Mouse (Mus musculus) liver, postnatal 0 days (tissue): Measurements from ENCODE around the gene Mafb. TPM values are rescaled to one million over a fixed set of nuclear protein-coding genes. Genes with fewer than 3 reads are reported as not detected.

Source experiments
- ATAC-seq: fragments of 200-750 bp; cut with Nextera tagmentation; 2 replicates; pipeline ENCODE4 v1.8.0; 2017; ENCODE audit warnings: mild to moderate bottlenecking, moderate library complexity
- DNase-seq: peaks from one replicate; pipeline ENCODE4 v3.0.0-alpha.2; 2016
- H3K27ac ChIP-seq: fragments of 300-500 bp; sonication (generic); 2 replicates; pipeline ENCODE4 v1.5.1; 2014; ENCODE audit warnings: antibody characterized with exemption, moderate library complexity, mild to moderate bottlenecking, low read depth
- H3K27me3 ChIP-seq: fragments of 300-500 bp; sonication (generic); 2 replicates; pipeline ENCODE4 v1.6.1; 2014; ENCODE audit warnings: low read length, control low read depth, mixed read lengths; ENCODE audit not compliant: insufficient read depth
- H3K36me3 ChIP-seq: fragments of 300-500 bp; sonication (generic); replicated peaks from 2 replicates; pipeline ENCODE4 v1.6.1; 2014; ENCODE audit warnings: mild to moderate bottlenecking, control low read depth, low read length, moderate library complexity, mixed read lengths; ENCODE audit not compliant: insufficient read depth
- H3K4me1 ChIP-seq: fragments of 300-500 bp; sonication (generic); 2 replicates; pipeline ENCODE4 v1.6.1; 2014; ENCODE audit warnings: antibody characterized with exemption, mild to moderate bottlenecking, control low read depth; ENCODE audit not compliant: insufficient read depth
- H3K4me2 ChIP-seq: fragments of 300-500 bp; sonication (generic); 2 replicates; pipeline ENCODE4 v1.6.1; 2014; ENCODE audit warnings: low read depth, mild to moderate bottlenecking, low read length, moderate library complexity, mixed read lengths
- H3K4me3 ChIP-seq: fragments of 300-500 bp; sonication (generic); 2 replicates; pipeline ENCODE4 v1.5.1; 2014; ENCODE audit warnings: low read depth, low read length
- H3K9ac ChIP-seq: fragments of 300-500 bp; sonication (generic); replicated peaks from 2 replicates; pipeline ENCODE4 v1.6.1; 2014; ENCODE audit warnings: mild to moderate bottlenecking, moderate library complexity
- H3K9me3 ChIP-seq: fragments of 300-500 bp; sonication (generic); 2 replicates; pipeline ENCODE4 v1.6.1; 2016; ENCODE audit warnings: mild to moderate bottlenecking, control low read depth, low read length, mixed read lengths
- CTCF ChIP-seq: sonication (generic); IDR thresholded peaks from 2 replicates; pipeline ENCODE4 v1.5.1; 2016; ENCODE audit warnings: antibody characterized with exemption, low read depth
- EP300 ChIP-seq: IDR thresholded peaks from 2 replicates; pipeline ENCODE4 v1.6.1; 2016; ENCODE audit warnings: antibody characterized with exemption, low read depth, mild to moderate bottlenecking
- WGBS: fragments of 180-500 bp; shearing (Covaris S2); extraction: QIAGEN DNeasy Blood & Tissue Kit; methylation state at CpG from one replicate; pipeline ENCODE4 v1.1.7; 2014; ENCODE audit not compliant: insufficient replicate concordance; 5-methylcytosine and 5-hydroxymethylcytosine counted together
- polyA plus RNA-seq: library from polyadenylated mRNA; unstranded; fragments of >200 nt; fragmentation: Nextera tagmentation; extraction: Ambion mirVana; gene quantifications from 2 replicates; pipeline ENCODE4 v1.2.1, GENCODE M21; 2015

The Mafb gene
- polyA plus RNA-seq, result 9.2 and 11.6 TPM in 2 replicates

DNA sequence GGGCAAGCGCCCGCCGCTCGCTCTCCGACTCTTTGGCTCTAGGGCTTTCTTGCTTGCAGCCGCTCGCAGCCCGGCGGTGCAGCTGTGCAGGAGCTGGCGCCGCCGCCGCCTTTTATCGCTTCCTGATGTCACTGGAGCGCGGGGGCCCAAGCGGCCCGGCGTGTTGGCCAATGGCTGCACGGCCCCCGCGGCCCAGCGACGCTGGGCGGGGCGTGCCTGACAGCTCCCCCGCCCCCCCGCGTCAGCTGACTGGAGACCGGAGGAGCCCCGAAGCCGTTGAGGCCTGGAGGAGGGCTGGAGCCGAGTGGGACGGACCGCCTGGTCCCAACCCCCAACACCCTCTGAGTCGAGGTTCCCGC lies at the start of gene Mafb:
TSS of gene Mafb (minus strand) at position 86 of the 359 bp plus-strand sequence.
- H3K4me3 ChIP-seq, result peak within 1 kb of the TSS; percentile 55
- H3K4me2 ChIP-seq, result peak within 1 kb of the TSS; percentile 87
- peak within 1 kb of the TSS; percentile 75 for H3K27ac ChIP-seq
- H3K9me3 ChIP-seq, result no peaks in the 10 kb centered on the region
- no peaks in the 10 kb centered on the region for H3K36me3 ChIP-seq
- WGBS, result 1% methylated on average over 37 of the region's 37 CpGs
- peaks cover 5% of the 10 kb centered on the region for H3K4me1 ChIP-seq
- peak within 1 kb of the TSS; percentile 61 for H3K9ac ChIP-seq
- TF ChIP-seq CTCF, result no peak
- no peak for TF ChIP-seq EP300
- H3K27me3 ChIP-seq, result peaks cover 87% of the 10 kb centered on the region
- DNase-seq, result peak; percentile 87
- ATAC-seq, result peak; percentile 83

DNA sequence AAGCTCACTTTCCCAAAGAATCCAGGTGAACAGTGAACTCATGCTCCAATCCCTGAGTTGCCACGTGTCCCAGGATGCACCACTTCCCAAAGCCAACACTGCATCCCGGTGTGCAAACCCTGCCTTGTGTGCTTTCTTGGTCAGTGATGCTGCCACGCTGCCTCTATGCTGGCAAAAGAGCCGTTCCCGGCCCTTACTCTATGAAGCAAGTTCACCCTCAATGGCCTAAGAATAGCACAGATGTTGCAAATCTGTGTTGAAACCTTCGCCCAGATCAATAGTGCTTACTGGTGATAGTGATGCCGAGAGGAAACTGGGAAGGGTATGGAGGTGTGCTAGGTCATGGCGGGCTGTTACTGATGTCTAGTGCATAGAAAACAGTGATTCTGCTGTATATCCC lies 48.3 kb upstream of the Mafb start:
- WGBS, result 58% methylated on average over 8 of the region's 8 CpGs
- DNase-seq (peak; percentile 55), ATAC-seq (peak; percentile 95)
- no peaks in the 10 kb centered on the region for H3K9me3 ChIP-seq
- no peak overlapping the region for H3K27ac ChIP-seq
- no peaks in the 10 kb centered on the region for H3K36me3 ChIP-seq
- no peak overlapping the region for H3K4me2 ChIP-seq
- no peaks in the 10 kb centered on the region; the same call in 1 of the 2 replicates for H3K4me1 ChIP-seq
- no peak overlapping the region for H3K9ac ChIP-seq
- no peaks in the 10 kb centered on the region for H3K27me3 ChIP-seq
- TF ChIP-seq CTCF (no peak), EP300 (no peak)
- H3K4me3 ChIP-seq, result no peak overlapping the region

DNA sequence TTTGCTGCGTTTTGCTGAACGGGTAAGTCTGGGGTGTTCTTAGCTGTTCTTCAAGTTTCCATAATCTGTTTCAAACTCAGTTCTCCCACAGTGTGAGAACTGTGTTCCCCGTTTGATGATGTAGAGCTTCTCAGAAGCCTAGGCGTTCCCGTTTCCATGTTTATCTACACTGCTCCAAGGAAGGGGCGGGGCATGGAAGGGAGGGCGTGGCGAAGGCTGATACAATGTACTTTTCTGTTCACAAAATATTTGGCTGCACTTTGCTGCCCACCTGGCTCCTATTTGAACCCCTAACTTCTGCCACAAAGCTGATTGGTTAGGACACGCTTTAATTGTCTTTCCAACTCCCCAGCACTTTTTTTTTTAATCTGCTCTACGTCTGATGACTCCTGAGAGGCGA lies 47.9 kb upstream of the Mafb start:
- TF ChIP-seq EP300 (no peak), CTCF (no peak)
- DNase-seq, result no peak
- no peaks in the 10 kb centered on the region; the same call in 1 of the 2 replicates for H3K4me1 ChIP-seq
- no peaks in the 10 kb centered on the region for H3K27me3 ChIP-seq
- WGBS, result 82% methylated on average over 11 of the region's 11 CpGs
- no peak for ATAC-seq
- H3K9ac ChIP-seq, result no peak overlapping the region
- H3K4me3 ChIP-seq, result no peak overlapping the region
- no peak overlapping the region for H3K4me2 ChIP-seq
- H3K36me3 ChIP-seq, result no peaks in the 10 kb centered on the region
- no peaks in the 10 kb centered on the region for H3K9me3 ChIP-seq
- H3K27ac ChIP-seq, result no peak overlapping the region

DNA sequence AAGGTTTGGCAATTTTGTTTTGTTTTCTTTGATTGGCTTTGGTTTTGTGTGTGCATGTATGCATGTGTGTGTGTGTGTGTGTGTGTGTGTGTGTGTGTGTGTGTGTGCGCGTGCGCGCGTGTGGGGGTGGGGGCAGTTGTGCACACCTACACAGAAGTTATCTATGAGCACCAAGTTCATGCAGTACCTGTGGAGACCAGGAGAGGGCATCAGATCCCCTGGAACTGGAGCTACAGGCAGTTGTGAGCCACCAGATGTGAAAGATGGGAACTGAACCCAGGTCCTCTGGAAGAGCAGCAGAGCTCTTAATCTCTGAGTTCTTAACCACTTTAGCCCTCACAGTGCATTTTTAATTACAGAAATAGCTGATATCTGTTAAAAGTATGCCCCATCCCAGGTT lies 47.1 kb upstream of the Mafb start:
- Histone ChIP-seq H3K9ac (no peak overlapping the region), H3K9me3 (no peaks in the 10 kb centered on the region), H3K4me3 (no peak overlapping the region), H3K36me3 (no peaks in the 10 kb centered on the region), H3K4me2 (no peak overlapping the region), H3K27ac (no peak overlapping the region), H3K27me3 (no peaks in the 10 kb centered on the region), H3K4me1 (no peaks in the 10 kb centered on the region; the same call in 1 of the 2 replicates)
- TF ChIP-seq CTCF, result peak; percentile 50
- no peak for TF ChIP-seq EP300
- DNase-seq, result peak; percentile 24
- ATAC-seq, result no peak
- WGBS, result 94% methylated on average over 5 of the region's 5 CpGs

DNA sequence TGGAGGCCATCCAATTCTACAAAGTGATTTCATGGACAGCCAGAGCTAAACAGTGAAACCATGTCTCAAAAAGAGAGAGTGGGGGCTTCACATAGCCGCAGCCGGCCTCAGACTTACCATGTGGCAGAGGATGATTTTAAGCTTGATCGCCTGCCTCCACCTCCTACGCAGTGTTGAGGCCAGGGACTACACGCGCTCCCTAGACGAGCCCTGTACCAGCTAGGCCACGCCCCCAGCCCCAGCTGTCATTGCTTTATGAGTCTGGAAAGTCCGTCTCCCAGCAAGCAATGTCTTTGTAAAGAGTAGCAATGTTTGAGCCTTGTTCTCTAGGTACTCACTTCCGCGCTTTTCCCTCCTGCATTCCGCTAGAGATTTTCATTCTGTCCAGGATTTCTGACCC lies 46.2 kb upstream of the Mafb start:
- 70% methylated on average over 12 of the region's 12 CpGs for WGBS
- Histone ChIP-seq H3K4me1 (no peaks in the 10 kb centered on the region; the same call in 1 of the 2 replicates), H3K9me3 (no peaks in the 10 kb centered on the region), H3K27me3 (no peaks in the 10 kb centered on the region), H3K27ac (no peak overlapping the region), H3K9ac (no peak overlapping the region), H3K4me2 (no peak overlapping the region), H3K4me3 (no peak overlapping the region), H3K36me3 (no peaks in the 10 kb centered on the region)
- TF ChIP-seq CTCF, result no peak
- TF ChIP-seq EP300, result no peak
- DNase-seq, result no peak
- no peak for ATAC-seq

DNA sequence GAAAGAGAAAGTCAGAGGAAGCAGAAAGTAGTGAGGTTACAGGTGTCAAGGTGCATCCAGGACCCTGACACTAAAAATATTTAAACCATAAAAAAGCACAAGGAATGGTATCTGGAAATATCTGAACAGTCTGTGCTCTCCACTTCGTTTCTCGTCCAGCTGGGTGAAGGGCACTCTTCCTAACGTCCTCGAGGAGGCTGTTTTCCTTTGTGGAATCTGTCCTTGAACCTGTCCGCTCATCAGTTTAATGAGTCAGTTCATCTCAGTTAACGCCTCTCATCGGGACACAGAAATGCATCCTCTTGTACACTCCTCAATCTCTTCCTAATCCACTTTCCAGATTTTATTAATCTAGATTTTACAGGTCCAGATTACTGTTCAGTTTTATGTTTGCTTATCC lies 44.6 kb upstream of the Mafb start:
- H3K4me3 ChIP-seq, result no peak overlapping the region
- H3K9me3 ChIP-seq, result no peaks in the 10 kb centered on the region
- WGBS, result 68% methylated on average over 7 of the region's 7 CpGs
- TF ChIP-seq CTCF (no peak), EP300 (no peak)
- no peak overlapping the region for H3K9ac ChIP-seq
- H3K4me1 ChIP-seq, result no peaks in the 10 kb centered on the region; the same call in 1 of the 2 replicates
- DNase-seq, result no peak
- H3K4me2 ChIP-seq, result no peak overlapping the region
- H3K27ac ChIP-seq, result no peak overlapping the region
- no peaks in the 10 kb centered on the region for H3K36me3 ChIP-seq
- no peak for ATAC-seq
- no peaks in the 10 kb centered on the region for H3K27me3 ChIP-seq

DNA sequence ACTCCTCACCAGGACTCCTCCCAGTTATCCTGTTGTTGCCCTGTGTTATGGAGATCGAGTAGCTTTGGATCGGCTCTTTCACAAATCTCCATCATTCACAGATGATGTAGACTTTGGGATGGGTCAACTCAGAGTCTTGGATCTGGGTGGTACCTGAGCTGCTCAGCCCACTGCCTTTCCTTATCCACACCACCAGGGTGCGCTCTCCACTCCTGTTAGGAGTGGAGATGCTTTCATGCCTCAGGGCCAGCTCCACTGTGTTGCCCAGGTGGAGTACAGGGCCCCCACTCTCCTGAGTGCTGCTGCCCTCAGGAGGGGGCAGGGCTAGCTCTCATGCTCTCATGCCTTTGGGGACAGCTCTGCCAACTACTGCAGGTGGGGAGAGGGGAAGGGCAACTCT lies 40.9 kb upstream of the Mafb start:
- Histone ChIP-seq H3K4me1 (no peaks in the 10 kb centered on the region), H3K9ac (no peak overlapping the region), H3K9me3 (no peaks in the 10 kb centered on the region), H3K36me3 (no peaks in the 10 kb centered on the region), H3K27me3 (no peaks in the 10 kb centered on the region), H3K27ac (no peak overlapping the region), H3K4me2 (no peak overlapping the region), H3K4me3 (no peak overlapping the region)
- peak; percentile 24 for TF ChIP-seq CTCF
- no peak for TF ChIP-seq EP300
- no peak for ATAC-seq
- no peak for DNase-seq
- 66% methylated on average over 3 of the region's 3 CpGs for WGBS
